Mouse (Mus musculus) embryonic fibroblast, embryonic 13.5 days (primary cell): ENCODE results near the gene Pdcd4.

Source experiments
- CTCF ChIP-seq: IDR thresholded peaks from 2 replicates; pipeline ENCODE4 v1.5.1; 2011; ENCODE audit warnings: mild to moderate bottlenecking, control low read depth, low read length, moderate library complexity, borderline replicate concordance; ENCODE audit not compliant: insufficient read depth
- POLR2A ChIP-seq: IDR thresholded peaks from 2 replicates; pipeline ENCODE4 v1.6.1; 2011; ENCODE audit warnings: low read depth, mild to moderate bottlenecking, control low read depth, low read length, moderate library complexity

DNA sequence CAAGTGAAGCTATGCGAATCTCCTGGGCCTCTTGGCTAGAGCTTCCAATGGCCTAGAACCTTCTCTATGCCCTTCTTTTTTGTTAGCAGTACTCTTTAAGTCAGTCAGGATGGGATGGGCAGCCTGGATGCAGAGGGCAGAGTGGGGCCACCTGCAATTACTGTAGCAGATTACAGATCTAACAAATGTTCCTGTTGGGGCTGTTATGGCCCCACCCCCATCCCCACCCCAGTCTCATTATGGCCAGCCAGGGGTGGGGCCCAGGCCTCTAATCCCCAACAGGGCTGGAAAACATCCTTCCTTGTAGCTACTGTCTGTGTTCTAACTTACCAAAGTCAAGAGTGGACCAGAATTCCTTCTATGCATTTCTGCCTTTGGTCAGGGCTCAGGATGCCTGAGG, 23.2 kb upstream of the Pdcd4 start:
- TF ChIP-seq CTCF: no peak
- no peak for TF ChIP-seq POLR2A
